Mouse (Mus musculus) adrenal gland, postnatal 36 days (tissue): ENCODE measurements at regions not wholly inside any gene's neighbourhood (a gene's known extent, or its start where the extent isn't known, plus 50 kb on each side); places are given as distances from the start of the nearest gene placed in this dataset.

Experiments used
- DNase-seq, 2 experiments: peaks; one replicate each; pipeline ENCODE4 v3.0.0; 2021; ENCODE audit warnings: mixed read lengths in 1 of 2

DNA sequence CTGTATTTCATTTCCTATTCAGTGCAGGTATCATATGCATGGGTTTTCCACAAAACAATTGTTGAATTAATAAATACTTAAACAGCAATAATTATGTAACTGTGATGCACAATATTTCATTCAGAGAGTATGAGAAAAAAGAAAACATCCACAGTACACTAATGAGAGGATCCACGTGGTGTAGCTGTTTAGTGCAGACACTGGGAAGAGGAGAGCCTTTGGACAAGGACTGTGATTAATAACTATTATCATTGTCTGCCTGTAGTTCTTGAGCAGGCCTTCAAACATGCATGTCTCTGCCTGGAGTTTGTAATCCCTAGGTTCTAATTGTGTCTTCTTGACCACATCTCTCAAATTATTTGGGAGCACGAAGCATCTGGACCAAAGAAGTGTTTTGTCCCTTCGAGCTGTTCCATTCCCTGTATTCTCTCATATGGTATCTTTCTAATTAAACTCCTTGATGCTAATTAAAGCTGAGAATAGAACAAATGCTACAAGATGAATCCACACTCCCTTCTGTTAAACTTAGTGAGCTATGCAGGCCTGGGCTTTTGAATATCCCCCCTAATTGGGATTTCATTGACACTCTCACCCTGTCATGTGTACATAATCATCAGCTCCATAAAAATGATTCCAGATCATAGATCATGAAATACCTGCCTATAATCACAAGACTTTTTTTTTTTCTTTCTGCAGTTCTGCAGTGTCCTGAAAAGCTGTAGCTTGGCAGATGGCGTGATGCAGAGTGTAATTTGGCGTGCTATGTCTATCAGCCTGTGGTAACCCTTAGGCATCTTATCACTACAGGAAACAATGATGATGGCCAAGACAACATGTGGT lies 1208.9 kb upstream of the G6pd2 start:
- no peak for DNase-seq

DNA sequence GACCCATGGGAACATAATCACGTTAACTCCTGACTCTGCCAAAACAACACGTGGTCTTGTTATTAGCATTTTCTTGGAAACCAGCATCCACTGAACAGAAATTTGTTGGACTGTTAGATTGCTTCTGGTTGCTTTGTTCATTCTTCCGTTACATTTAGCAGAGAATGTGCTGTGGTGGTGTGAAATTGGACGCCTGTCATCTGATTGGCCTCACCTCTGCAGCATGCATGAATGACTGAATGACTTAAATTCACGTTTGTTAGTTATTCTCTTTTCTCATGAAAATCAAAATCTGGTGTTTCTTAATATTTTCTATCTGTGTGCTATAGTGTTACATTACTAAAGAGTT lies 1208.3 kb upstream of the G6pd2 start:
- DNase-seq, result no peak

DNA sequence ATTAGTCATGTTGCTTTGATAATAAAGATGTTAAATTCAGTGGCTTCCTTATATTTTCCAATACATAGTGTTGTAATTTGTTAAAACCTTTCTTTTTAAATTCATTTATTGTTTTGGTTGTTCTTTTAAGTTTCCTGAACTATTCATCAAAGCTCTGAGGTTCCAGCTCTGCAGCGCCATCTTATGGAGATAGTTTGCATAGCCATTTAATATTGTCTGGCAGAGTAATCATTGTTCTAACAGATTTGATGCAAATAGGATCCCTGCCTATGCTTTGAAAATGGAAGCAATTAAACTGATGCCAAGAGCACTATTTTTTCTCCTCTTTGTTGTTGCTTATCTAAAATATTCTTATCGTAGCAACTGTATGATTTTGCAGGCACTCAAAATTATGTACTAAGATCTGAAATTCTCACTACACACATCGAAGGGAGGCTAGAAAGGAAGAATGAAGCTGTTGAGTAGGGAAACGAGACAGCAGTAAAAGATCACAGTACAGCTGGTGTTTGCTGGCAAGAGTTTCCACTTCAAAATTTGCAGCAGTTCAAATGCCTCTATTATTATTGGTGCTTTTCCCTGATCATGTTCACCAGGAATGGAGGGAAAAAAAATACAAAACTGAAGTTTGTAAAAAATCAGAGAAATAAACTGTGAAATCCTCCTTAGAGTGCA lies 1199.5 kb upstream of the G6pd2 start:
- DNase-seq, result peak in 1 of 2 experiments; percentile 1
